Mouse (Mus musculus): Measurements from ENCODE around the gene Aarsd1. TPM values are rescaled to one million over a fixed set of nuclear protein-coding genes. Genes with fewer than 3 reads are reported as not detected.
A peak's percentile ranks its signal among the peaks of the same experiment; 100 is the strongest.

Gene Aarsd1
- polyA plus RNA-seq, 1 experiment from 2014 or later: 37.2 TPM

DNA sequence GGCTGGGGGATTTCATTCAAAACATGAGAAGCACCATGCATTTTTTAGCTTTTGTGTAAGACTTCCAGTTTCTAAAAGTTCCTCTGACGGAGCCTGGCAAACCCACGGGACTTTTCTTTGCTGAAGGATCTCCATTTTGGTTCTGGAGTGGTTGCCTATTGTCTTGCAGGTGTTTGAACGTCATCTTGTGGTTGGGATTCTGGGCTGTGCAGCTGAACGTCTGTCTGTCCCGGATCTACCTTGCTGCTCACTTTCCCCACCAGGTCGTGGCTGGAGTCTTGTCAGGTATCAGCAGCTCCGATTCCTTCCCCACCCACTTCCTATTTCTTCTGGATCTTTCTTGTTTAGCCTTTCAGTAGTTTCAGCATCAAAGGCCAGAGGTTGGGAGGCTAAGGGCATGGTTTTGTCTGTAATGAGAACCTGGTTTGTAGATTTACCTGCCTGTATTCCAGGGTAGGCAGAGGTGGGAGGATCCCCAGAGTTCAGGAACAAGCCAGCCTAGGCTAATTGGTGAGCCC, 42.9 kb downstream of the Aarsd1 start:
- ATAC-seq (ENCODE audit: insufficient read depth): no peak
- no peaks in the 10 kb centered on the region for H3K36me3 ChIP-seq (replicated peaks)

DNA sequence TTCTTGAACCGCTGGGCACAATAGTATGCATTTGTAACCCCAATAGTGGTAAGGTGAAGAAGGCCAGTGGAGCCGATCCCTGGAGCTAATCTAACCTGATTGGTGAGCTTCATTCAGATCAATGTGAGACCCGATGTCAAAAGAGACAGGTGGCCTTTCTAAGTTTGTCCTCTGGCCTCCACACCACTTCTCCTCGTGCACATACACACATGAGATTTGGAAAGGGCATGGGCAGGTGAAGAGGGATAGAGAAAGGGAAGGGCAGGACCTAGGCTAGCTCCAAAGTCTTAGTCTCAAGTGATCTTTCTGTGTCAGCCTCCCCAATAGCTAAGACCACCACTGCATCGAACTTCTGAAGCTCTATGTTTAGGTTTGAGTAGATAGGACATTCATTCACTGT, 47.3 kb downstream of the Aarsd1 start:
- Histone ChIP-seq H3K4me1 (replicated peaks) (no peaks in the 10 kb centered on the region), H3K4me2 (no peak overlapping the region), H3K4me3 (replicated peaks) (no peak overlapping the region), H3K9me3 (replicated peaks) (no peaks in the 10 kb centered on the region), H3K27ac (replicated peaks) (no peak overlapping the region), H3K27me3 (peaks cover 11% of the 10 kb centered on the region), H3K9ac (no peak overlapping the region), H3K36me3 (replicated peaks) (no peaks in the 10 kb centered on the region)
- WGBS (ENCODE audit: insufficient replicate concordance): 50% methylated on average over 5 of the region's 5 CpGs
- no peak for ATAC-seq (ENCODE audit: insufficient read depth)

More for the DNA sequence above, 42.9 kb downstream of the Aarsd1 start:
- Histone ChIP-seq H3K4me3 (replicated peaks) (no peak overlapping the region), H3K4me1 (replicated peaks) (no peaks in the 10 kb centered on the region), H3K27ac (replicated peaks) (no peak overlapping the region), H3K27me3 (peaks cover 18% of the 10 kb centered on the region), H3K9ac (no peak overlapping the region), H3K4me2 (no peak overlapping the region), H3K9me3 (replicated peaks) (no peaks in the 10 kb centered on the region)
- 34% methylated on average over 7 of the region's 7 CpGs for WGBS (ENCODE audit: insufficient replicate concordance)

DNA sequence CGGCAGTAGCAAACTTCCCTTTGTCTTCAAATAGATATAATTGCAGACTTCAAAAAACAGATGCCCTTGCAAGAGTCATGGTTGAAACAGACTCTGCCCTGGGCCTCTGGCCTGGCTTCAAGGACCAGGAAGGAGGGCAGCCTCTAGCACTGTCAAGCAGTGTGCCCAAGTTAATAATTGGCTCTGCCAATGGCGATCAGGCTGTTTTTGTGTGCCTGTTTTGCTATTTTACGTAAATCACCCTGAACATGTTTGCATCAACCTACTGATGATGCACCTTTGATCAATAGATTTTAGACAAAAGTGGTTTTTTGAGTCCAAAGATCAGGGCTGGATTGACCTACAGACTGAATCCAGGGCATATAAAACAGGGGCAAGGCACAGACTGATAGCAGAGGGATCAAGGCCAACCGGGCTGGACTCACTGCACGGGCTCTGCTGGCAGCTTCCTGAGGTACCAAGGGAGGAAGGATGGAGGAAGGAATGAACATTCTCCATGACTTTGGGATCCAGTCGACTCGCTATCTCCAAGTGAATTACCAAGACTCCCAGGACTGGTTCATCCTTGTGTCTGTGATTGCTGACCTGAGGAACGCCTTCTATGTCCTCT, 50.0 kb downstream of the Aarsd1 start, which contains the start of gene G6pc:
TSS of gene G6pc (plus strand) at position 236 of the 610 bp plus-strand sequence.
- no peaks in the 10 kb centered on the region for H3K36me3 ChIP-seq (replicated peaks)
- peaks cover 7% of the 10 kb centered on the region; the same call in 1 of the 2 replicates for H3K27me3 ChIP-seq
- H3K4me3 ChIP-seq (replicated peaks): no peak within 1 kb of the TSS
- WGBS (ENCODE audit: insufficient replicate concordance): 68% methylated on average over 8 of the region's 8 CpGs
- H3K27ac ChIP-seq (replicated peaks): no peak within 1 kb of the TSS
- no peak for ATAC-seq (ENCODE audit: insufficient read depth)
- peaks cover 16% of the 10 kb centered on the region for H3K4me1 ChIP-seq (replicated peaks)
- no peaks in the 10 kb centered on the region for H3K9me3 ChIP-seq (replicated peaks)
- H3K4me2 ChIP-seq: no peak within 1 kb of the TSS
- H3K9ac ChIP-seq: no peak within 1 kb of the TSS

DNA sequence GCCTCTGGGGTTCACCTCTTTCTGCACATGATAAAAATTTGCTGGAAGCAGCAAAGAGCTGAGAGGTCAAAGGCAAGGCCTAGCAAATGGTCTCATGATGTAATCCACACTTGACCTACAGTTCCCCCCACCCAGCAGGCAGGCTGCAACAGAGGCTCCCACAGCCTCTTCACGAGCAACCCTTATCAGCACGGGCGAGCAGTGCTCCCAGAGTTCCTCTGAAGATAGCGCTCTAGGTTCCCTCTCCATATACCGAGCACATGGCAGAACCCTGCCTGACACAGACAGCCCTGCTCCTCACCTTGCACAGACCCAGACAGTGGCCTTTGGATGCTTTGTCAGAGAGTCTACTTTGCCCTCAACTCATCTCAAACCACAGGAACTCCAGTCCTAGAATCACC, 52.9 kb downstream of the Aarsd1 start:
- Histone ChIP-seq H3K27ac (replicated peaks) (0 out of 2 replicates have a peak overlapping the region, but pooled peaks have one; percentile 14), H3K9me3 (replicated peaks) (no peaks in the 10 kb centered on the region), H3K4me3 (replicated peaks) (no peak overlapping the region), H3K4me2 (no peak overlapping the region), H3K9ac (no peak overlapping the region), H3K36me3 (replicated peaks) (no peaks in the 10 kb centered on the region), H3K27me3 (no peaks in the 10 kb centered on the region), H3K4me1 (replicated peaks) (peaks cover 33% of the 10 kb centered on the region)
- peak; percentile 32 for ATAC-seq (ENCODE audit: insufficient read depth)
- WGBS (ENCODE audit: insufficient replicate concordance): 15% methylated on average over 5 of the region's 5 CpGs

DNA sequence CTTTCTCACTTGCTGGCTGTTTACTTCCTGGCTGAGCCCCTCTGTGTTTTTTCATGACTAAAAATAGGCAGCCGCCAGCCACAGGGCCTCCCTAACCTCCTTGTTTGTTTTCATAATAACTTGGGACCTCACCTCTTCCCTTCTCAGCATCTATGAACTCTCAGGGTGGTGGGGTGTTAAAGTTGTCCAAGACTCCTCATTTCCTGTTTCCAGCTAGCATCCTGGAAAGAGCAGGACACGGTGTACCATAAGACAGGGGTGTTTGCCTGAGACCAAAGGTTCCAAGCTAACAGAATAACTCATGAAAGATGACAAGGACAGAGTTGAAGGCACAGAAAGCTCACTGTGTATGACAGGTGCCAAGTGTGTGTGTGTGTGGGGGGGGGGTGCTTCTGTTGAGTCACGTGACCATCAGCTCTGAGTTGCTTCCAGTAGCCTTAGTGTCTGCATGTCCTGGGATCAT, 56.7 kb downstream of the Aarsd1 start:
- no peak for ATAC-seq (ENCODE audit: insufficient read depth)
- H3K4me2 ChIP-seq: no peak overlapping the region
- H3K27ac ChIP-seq (replicated peaks): 0 out of 2 replicates have a peak overlapping the region, but pooled peaks have one; percentile 10
- no peaks in the 10 kb centered on the region for H3K9me3 ChIP-seq (replicated peaks)
- peaks cover 33% of the 10 kb centered on the region for H3K4me1 ChIP-seq (replicated peaks)
- H3K27me3 ChIP-seq: no peaks in the 10 kb centered on the region
- H3K4me3 ChIP-seq (replicated peaks): no peak overlapping the region
- WGBS (ENCODE audit: insufficient replicate concordance): 32% methylated on average over 3 of the region's 3 CpGs
- no peak overlapping the region for H3K9ac ChIP-seq
- H3K36me3 ChIP-seq (replicated peaks): no peaks in the 10 kb centered on the region

DNA sequence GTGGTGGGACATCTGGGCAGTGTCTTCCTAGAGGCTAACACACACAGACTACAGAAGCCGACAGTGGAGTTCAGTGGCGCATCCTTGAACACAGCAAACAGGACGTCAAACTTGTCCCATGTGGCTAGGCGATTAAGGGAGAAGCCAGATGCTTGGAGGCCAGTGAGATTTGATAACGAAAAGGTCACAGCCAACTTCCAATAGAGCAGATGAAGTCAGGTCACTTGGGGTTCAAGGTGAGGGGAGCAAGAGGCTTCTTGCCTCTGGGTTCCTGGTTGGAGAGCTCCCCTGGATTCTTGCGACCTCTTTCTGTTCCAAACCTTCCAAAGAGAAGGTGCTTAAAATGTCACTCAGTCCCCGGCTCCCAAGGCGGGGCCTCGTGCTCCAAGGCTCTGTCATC, 57.6 kb downstream of the Aarsd1 start:
- H3K27me3 ChIP-seq: no peaks in the 10 kb centered on the region
- no peaks in the 10 kb centered on the region for H3K36me3 ChIP-seq (replicated peaks)
- no peak overlapping the region for H3K4me3 ChIP-seq (replicated peaks)
- no peak overlapping the region for H3K4me2 ChIP-seq
- no peak for ATAC-seq (ENCODE audit: insufficient read depth)
- no peak overlapping the region for H3K9ac ChIP-seq
- peaks cover 30% of the 10 kb centered on the region for H3K4me1 ChIP-seq (replicated peaks)
- no peaks in the 10 kb centered on the region for H3K9me3 ChIP-seq (replicated peaks)
- no peak overlapping the region for H3K27ac ChIP-seq (replicated peaks)
- 61% methylated on average over 9 of the region's 9 CpGs for WGBS (ENCODE audit: insufficient replicate concordance)

DNA sequence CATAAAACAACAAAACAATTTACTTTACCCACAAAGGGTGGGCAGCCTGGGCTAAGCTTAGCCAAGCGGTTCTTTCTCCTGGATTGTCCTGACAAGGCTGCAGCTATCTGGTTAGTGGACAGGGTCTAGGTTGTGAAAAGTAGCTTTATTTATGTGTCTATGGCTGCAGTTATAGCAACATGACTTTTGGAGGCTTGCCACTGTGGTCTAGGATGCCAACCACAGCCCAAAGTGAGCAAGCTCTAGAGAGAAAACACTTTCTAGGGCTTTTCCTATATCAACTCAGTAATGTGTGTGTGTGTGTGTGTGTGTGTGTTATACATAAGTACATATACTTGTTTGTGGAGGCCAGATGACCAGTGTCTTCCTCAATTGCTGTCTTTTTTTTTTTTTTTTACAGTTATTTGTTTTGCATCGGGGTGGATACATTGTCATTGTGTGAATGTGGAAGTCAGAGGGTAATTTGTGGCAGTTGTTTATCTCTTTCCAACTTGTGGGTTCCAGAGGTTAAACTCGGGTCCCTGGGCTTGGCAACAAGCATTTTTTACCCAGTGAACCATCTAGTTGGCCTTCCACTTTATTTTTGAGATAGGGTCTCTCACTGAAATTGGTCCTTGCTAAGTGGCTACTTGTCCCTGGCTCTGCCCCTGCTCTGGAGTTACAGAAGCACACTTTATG, 59.8 kb downstream of the Aarsd1 start:
- 40% methylated on average over 3 of the region's 3 CpGs for WGBS (ENCODE audit: insufficient replicate concordance)
- H3K9me3 ChIP-seq (replicated peaks): no peaks in the 10 kb centered on the region
- no peak overlapping the region for H3K4me3 ChIP-seq (replicated peaks)
- no peak for ATAC-seq (ENCODE audit: insufficient read depth)
- no peaks in the 10 kb centered on the region for H3K36me3 ChIP-seq (replicated peaks)
- H3K4me2 ChIP-seq: no peak overlapping the region
- H3K27ac ChIP-seq (replicated peaks): no peak overlapping the region
- H3K9ac ChIP-seq: no peak overlapping the region
- peaks cover 17% of the 10 kb centered on the region for H3K4me1 ChIP-seq (replicated peaks)
- no peaks in the 10 kb centered on the region for H3K27me3 ChIP-seq

Small RNA genes within 50 kb of the gene (microRNA-seq; reads per million reads assigned to microRNA genes)
- not detected for gene Mir6929

Other genes starting within 250 kb of the Aarsd1 start
- 0.07 and 0.12 TPM in 2 replicates for gene Cntnap1, start 247.1 kb downstream of the Aarsd1 start, polyA plus RNA-seq (2015; fragmentation: Nextera tagmentation; extraction: Ambion mirVana)
- 1.5 and 1.9 TPM in 2 replicates for gene Plekhh3, start 246.3 kb downstream of the Aarsd1 start, polyA plus RNA-seq (2015; fragmentation: Nextera tagmentation; extraction: Ambion mirVana)
- gene Ccr10, start 242.2 kb downstream of the Aarsd1 start, polyA plus RNA-seq (2015; fragmentation: Nextera tagmentation; extraction: Ambion mirVana): 0.05 TPM in 1 of 2 replicates, not detected in the other
- gene Ezh1, start 191.2 kb downstream of the Aarsd1 start, polyA plus RNA-seq (2015; fragmentation: Nextera tagmentation; extraction: Ambion mirVana): 9.8 and 11.0 TPM in 2 replicates
- gene Ramp2, start 171.6 kb downstream of the Aarsd1 start, polyA plus RNA-seq (2015; fragmentation: Nextera tagmentation; extraction: Ambion mirVana): 20.3 and 25.4 TPM in 2 replicates
- gene Vps25, start 163.9 kb downstream of the Aarsd1 start, polyA plus RNA-seq (2015; fragmentation: Nextera tagmentation; extraction: Ambion mirVana): 77.2 and 81.7 TPM in 2 replicates
- 5.1 and 6.7 TPM in 2 replicates for gene Wnk4, start 157.0 kb downstream of the Aarsd1 start, polyA plus RNA-seq (2015; fragmentation: Nextera tagmentation; extraction: Ambion mirVana)
- 0.67 TPM in 2 replicates for gene Cntd1, start 138.6 kb downstream of the Aarsd1 start, polyA plus RNA-seq (2015; fragmentation: Nextera tagmentation; extraction: Ambion mirVana)
- 80.5 and 87.1 TPM in 2 replicates for gene Coa3, start 138.5 kb downstream of the Aarsd1 start, polyA plus RNA-seq (2015; fragmentation: Nextera tagmentation; extraction: Ambion mirVana)
- 94.0 and 97.1 TPM in 2 replicates for gene Becn1, start 115.3 kb downstream of the Aarsd1 start, polyA plus RNA-seq (2015; fragmentation: Nextera tagmentation; extraction: Ambion mirVana)
- gene Psme3, start 101.4 kb downstream of the Aarsd1 start, polyA plus RNA-seq (2015; fragmentation: Nextera tagmentation; extraction: Ambion mirVana): 189 and 190 TPM in 2 replicates
- gene Aoc2, start 92.6 kb downstream of the Aarsd1 start, polyA plus RNA-seq (2015; fragmentation: Nextera tagmentation; extraction: Ambion mirVana): 1.4 and 1.5 TPM in 2 replicates
- 0.06 TPM in 1 of 2 replicates, not detected in the other for gene Aoc3, start 87.0 kb downstream of the Aarsd1 start, polyA plus RNA-seq (2015; fragmentation: Nextera tagmentation; extraction: Ambion mirVana)
- gene G6pc, start 50.1 kb downstream of the Aarsd1 start, polyA plus RNA-seq (2015; fragmentation: Nextera tagmentation; extraction: Ambion mirVana): not detected in 2 replicates
- gene Gm27029, start 7.2 kb upstream of the Aarsd1 start, polyA plus RNA-seq (2015; fragmentation: Nextera tagmentation; extraction: Ambion mirVana): 2.1 and 3.1 TPM in 2 replicates
- 5.7 TPM in 2 replicates for gene Rundc1, start 7.5 kb upstream of the Aarsd1 start, polyA plus RNA-seq (2015; fragmentation: Nextera tagmentation; extraction: Ambion mirVana)
- gene Ptges3l, start 7.7 kb upstream of the Aarsd1 start, polyA plus RNA-seq (2015; fragmentation: Nextera tagmentation; extraction: Ambion mirVana): 1.3 and 1.4 TPM in 2 replicates
- 149 and 195 TPM in 2 replicates for gene Rpl27, start 24.7 kb upstream of the Aarsd1 start, polyA plus RNA-seq (2015; fragmentation: Nextera tagmentation; extraction: Ambion mirVana)
- gene Ifi35, start 30.8 kb upstream of the Aarsd1 start, polyA plus RNA-seq (2015; fragmentation: Nextera tagmentation; extraction: Ambion mirVana): 29.6 and 30.4 TPM in 2 replicates
- 2.0 and 2.1 TPM in 2 replicates for gene Rnd2, start 47.4 kb upstream of the Aarsd1 start, polyA plus RNA-seq (2015; fragmentation: Nextera tagmentation; extraction: Ambion mirVana)
- 10.0 and 10.8 TPM in 2 replicates for gene Vat1, start 48.6 kb upstream of the Aarsd1 start, polyA plus RNA-seq (2015; fragmentation: Nextera tagmentation; extraction: Ambion mirVana)
- 11.5 and 12.5 TPM in 2 replicates for gene Brca1, start 134.3 kb upstream of the Aarsd1 start, polyA plus RNA-seq (2015; fragmentation: Nextera tagmentation; extraction: Ambion mirVana)
- 39.5 and 49.8 TPM in 2 replicates for gene Nbr1, start 134.5 kb upstream of the Aarsd1 start, polyA plus RNA-seq (2015; fragmentation: Nextera tagmentation; extraction: Ambion mirVana)
- gene Tmem106a, start 164.6 kb upstream of the Aarsd1 start, polyA plus RNA-seq (2015; fragmentation: Nextera tagmentation; extraction: Ambion mirVana): 7.7 and 7.8 TPM in 2 replicates
- 0.16 TPM in 1 of 2 replicates, not detected in the other for gene Gm11634, start 181.6 kb upstream of the Aarsd1 start, polyA plus RNA-seq (2015; fragmentation: Nextera tagmentation; extraction: Ambion mirVana)
- gene Rdm1, start 209.6 kb upstream of the Aarsd1 start, polyA plus RNA-seq (2015; fragmentation: Nextera tagmentation; extraction: Ambion mirVana): 10.7 and 12.1 TPM in 2 replicates
- gene Arl4d, start 247.9 kb upstream of the Aarsd1 start, polyA plus RNA-seq (2015; fragmentation: Nextera tagmentation; extraction: Ambion mirVana): 0.82 and 0.94 TPM in 2 replicates

Data from liver, embryonic 15.5 days (tissue).